Mouse (Mus musculus) embryonic stem cell, embryonic (primary cell): Measurements from ENCODE around the gene Tssk1.

ENCODE experiments used
- CTCF ChIA-PET, 4 experiments: fragments of 300-600 bp in 2 of 4; fragments of 350-600 bp in 2 of 4; sonication (Branson Sonifier 250); formaldehyde crosslinking; loops; one replicate each; lab custom pipeline; 2022; ENCODE audit warnings: inconsistent platforms in 2 of 4; lab: Charles Lee
- POLR2A ChIA-PET, 4 experiments: fragments of 300-600 bp in 2 of 4; fragments of 350-600 bp in 2 of 4; sonication (Branson Sonifier 250); formaldehyde crosslinking; loops; one replicate each; lab custom pipeline; 2022; ENCODE audit warnings: antibody characterized with exemption in 4 of 4, inconsistent platforms in 1 of 4; lab: Charles Lee

Gene Tssk1

GRCm38 (mm10) chr16:17884116-17884515 lies 9.9 kb upstream of the Tssk1 start:
- ChIA-PET CTCF (interaction anchor here in 1 of 4 experiments (1.7 kb wide), 1 partner anchor 35 kb away, joined by 4 read pairs; no protein-coding TSS in a partner anchor), POLR2A (interaction anchor here in 3 of 4 experiments (0.7 to 6.8 kb wide), 18 partner anchors 7 to 205 kb away, joined by 3 to 36 read pairs (median 4); partner anchors contain the start of genes Slc25a1 (in 2 of the 3), Ess2 (in 1 of the 3), Gm20518 (in 1 of the 3) and Klhl22 (in 1 of the 3))

- ChIA-PET CTCF (interaction anchor here in 1 of 4 experiments (0.7 kb wide), 1 partner anchor 670 kb away, joined by 6 read pairs; no protein-coding TSS in a partner anchor), POLR2A (interaction anchor here in 2 of 4 experiments (0.7 to 4.6 kb wide), 14 partner anchors 9 to 199 kb away, joined by 3 to 52 read pairs (median 11); partner anchors contain the start of genes Slc25a1 (in 2 of the 2), Ess2 (in 1 of the 2) and Klhl22 (in 1 of the 2))
These were observed 4.2 kb upstream of the Tssk1 start for GRCm38 (mm10) chr16:17889689-17890341.

GRCm38 (mm10) chr16:17890342-17890727 lies 3.7 kb upstream of the Tssk1 start:
- CTCF ChIA-PET: interaction anchor here in 2 of 4 experiments (0.7 to 2.8 kb wide), 2 partner anchors 41 to 670 kb away, joined by 6 to 14 read pairs; no protein-coding TSS in a partner anchor
- POLR2A ChIA-PET: interaction anchor here (0.6 to 4.6 kb wide), 36 partner anchors 8 to 922 kb away, joined by 3 to 52 read pairs (median 8); partner anchors contain the start of genes Ess2 (in 2 of the 4), Slc25a1 (in 2 of the 4), Cdc45 (in 1 of the 4) and Gsc2 (in 1 of the 4)

- ChIA-PET CTCF (interaction anchor here in 3 of 4 experiments (0.5 to 2.8 kb wide), 23 partner anchors 9 to 744 kb away, joined by 3 to 14 read pairs (median 4); partner anchors contain the start of genes Ccdc116 (in 1 of the 3), Dgcr6 (in 1 of the 3), Ess2 (in 1 of the 3) and Slc25a1 (in 1 of the 3)), POLR2A (interaction anchor here (0.6 to 4.6 kb wide), 100 partner anchors 8 to 921 kb away, joined by 3 to 52 read pairs (median 5); partner anchors contain the start of genes Ess2 (in 3 of the 4), Gsc2 (in 3 of the 4), Slc25a1 (in 3 of the 4) and Cdc45 (in 1 of the 4))
These were observed 3.0 kb upstream of the Tssk1 start for GRCm38 (mm10) chr16:17890917-17891566.

- CTCF ChIA-PET: interaction anchor here (0.5 to 2.8 kb wide), 24 partner anchors 8 to 744 kb away, joined by 3 to 14 read pairs (median 4); partner anchors contain the start of genes Ccdc116 (in 1 of the 4), Dgcr6 (in 1 of the 4), Ess2 (in 1 of the 4) and Slc25a1 (in 1 of the 4)
- POLR2A ChIA-PET: interaction anchor here (0.6 to 4.6 kb wide), 103 partner anchors 8 to 921 kb away, joined by 3 to 52 read pairs (median 5); partner anchors contain the start of genes Ess2 (in 3 of the 4), Gsc2 (in 3 of the 4), Slc25a1 (in 3 of the 4) and Cdc45 (in 1 of the 4)
These were observed 2.5 kb upstream of the Tssk1 start, which contains the start of gene Gm20518 for GRCm38 (mm10) chr16:17891567-17891959. TSS of gene Gm20518 (minus strand) at chr16:17891671.

GRCm38 (mm10) chr16:17892606-17893005 lies 1.4 kb upstream of the Tssk1 start:
- CTCF ChIA-PET: interaction anchor here in 2 of 4 experiments (1.4 to 2.8 kb wide), 7 partner anchors 36 to 318 kb away, joined by 4 to 14 read pairs (median 5); partner anchors contain the start of gene Slc25a1 (in 1 of the 2)
- POLR2A ChIA-PET: interaction anchor here (1.1 to 4.6 kb wide), 43 partner anchors 7 to 362 kb away, joined by 3 to 52 read pairs (median 7); partner anchors contain the start of genes Ess2 (in 3 of the 4), Slc25a1 (in 3 of the 4), Gsc2 (in 1 of the 4) and Thap7 (in 1 of the 4)

GRCm38 (mm10) chr16:17896091-17896490 lies 2.1 kb downstream of the Tssk1 start:
- ChIA-PET POLR2A (interaction anchor here in 2 of 4 experiments (0.6 to 2.4 kb wide), 8 partner anchors 10 to 549 kb away, joined by 3 to 8 read pairs (median 4); partner anchors contain the start of genes Gsc2 (in 1 of the 2) and Slc25a1 (in 1 of the 2)), CTCF (no interaction called here)

GRCm38 (mm10) chr16:17898462-17898861 lies 4.4 kb downstream of the Tssk1 start, which contains the start of the genes Dgcr2 and Tssk2:
TSS of gene Dgcr2 (minus strand) at chr16:17898562.
TSS of gene Tssk2 (plus strand) at chr16:17898637.
- ChIA-PET POLR2A (interaction anchor here in 1 of 4 experiments (1.2 to 1.6 kb wide), 3 partner anchors 9 to 32 kb away, joined by 3 read pairs; no protein-coding TSS in a partner anchor), CTCF (no interaction called here)

- ChIA-PET CTCF (interaction anchor here (0.6 to 3.3 kb wide), 17 partner anchors 9 to 167 kb away, joined by 3 to 24 read pairs (median 5); partner anchors contain the start of genes Slc25a1 (in 2 of the 4) and Gm20518 (in 1 of the 4)), POLR2A (interaction anchor here (0.6 to 13.2 kb wide), 25 partner anchors 8 to 348 kb away, joined by 3 to 180 read pairs (median 6); partner anchors contain the start of genes Gm20518 (in 3 of the 4), Slc25a1 (in 3 of the 4) and Prodh (in 1 of the 4))
These were observed 17.1 kb downstream of the Tssk1 start, which contains the start of gene Ess2 for GRCm38 (mm10) chr16:17911052-17911595. TSS of gene Ess2 (minus strand) at chr16:17911348.

GRCm38 (mm10) chr16:17914307-17915249 lies 20.6 kb downstream of the Tssk1 start, which contains the start of gene Gsc2:
TSS of gene Gsc2 (minus strand) at chr16:17915059.
- ChIA-PET CTCF (interaction anchor here (0.6 to 1.6 kb wide), 11 partner anchors 13 to 354 kb away, joined by 3 to 15 read pairs (median 3); partner anchors contain the start of genes Slc25a1 (in 2 of the 4), Gm20518 (in 1 of the 4) and Lrrc74b (in 1 of the 4)), POLR2A (interaction anchor here in 3 of 4 experiments (0.7 to 13.2 kb wide), 19 partner anchors 9 to 651 kb away, joined by 3 to 180 read pairs (median 5); partner anchors contain the start of genes Gm20518 (in 3 of the 3), Slc25a1 (in 3 of the 3) and Dgcr6 (in 1 of the 3))

- ChIA-PET CTCF (interaction anchor here in 3 of 4 experiments (1.4 to 3.1 kb wide), 8 partner anchors 8 to 132 kb away, joined by 5 to 24 read pairs (median 8); partner anchors contain the start of genes Dgcr6 (in 1 of the 3), Ess2 (in 1 of the 3) and Slc25a1 (in 1 of the 3)), POLR2A (interaction anchor here in 3 of 4 experiments (0.5 to 13.2 kb wide), 31 partner anchors 4 to 328 kb away, joined by 3 to 180 read pairs (median 5); partner anchors contain the start of genes Ess2 (in 2 of the 3), Gm20518 (in 2 of the 3), Ranbp1 (in 2 of the 3) and Trmt2a (in 2 of the 3))
These were observed 26.6 kb downstream of the Tssk1 start for GRCm38 (mm10) chr16:17920586-17920985.

GRCm38 (mm10) chr16:17921325-17922162 lies 27.5 kb downstream of the Tssk1 start:
- CTCF ChIA-PET: interaction anchor here (0.6 to 3.1 kb wide), 29 partner anchors 8 to 339 kb away, joined by 3 to 24 read pairs (median 5); partner anchors contain the start of genes Ess2 (in 2 of the 4), Dgcr6 (in 1 of the 4), Gm20518 (in 1 of the 4) and Prodh (in 1 of the 4)
- POLR2A ChIA-PET: interaction anchor here (0.6 to 13.2 kb wide), 83 partner anchors 5 to 470 kb away, joined by 3 to 180 read pairs (median 4); partner anchors contain the start of genes Ess2 (in 3 of the 4), Ranbp1 (in 3 of the 4), Trmt2a (in 3 of the 4) and Gm20518 (in 2 of the 4)

GRCm38 (mm10) chr16:17922163-17922538 lies 28.1 kb downstream of the Tssk1 start:
- ChIA-PET POLR2A (interaction anchor here (0.6 to 13.2 kb wide), 65 partner anchors 4 to 425 kb away, joined by 3 to 180 read pairs (median 4); partner anchors contain the start of genes Ess2 (in 3 of the 4), Ranbp1 (in 3 of the 4), Trmt2a (in 3 of the 4) and Gm20518 (in 2 of the 4)), CTCF (interaction anchor here (0.6 to 3.1 kb wide), 27 partner anchors 7 to 340 kb away, joined by 3 to 24 read pairs (median 5); partner anchors contain the start of genes Ess2 (in 2 of the 4), Dgcr6 (in 1 of the 4), Gm20518 (in 1 of the 4) and Prodh (in 1 of the 4))
